Mouse (Mus musculus) cortical plate, adult 2 months (tissue): ENCODE measurements around the gene Gm45062. TPM values are rescaled to one million over a fixed set of nuclear protein-coding genes. Genes with fewer than 3 reads are reported as not detected.
A peak's percentile ranks its signal among the peaks of the same experiment; 100 is the strongest.

ENCODE experiments used
- H3K27ac ChIP-seq: fragments of 200-500 bp; 2 replicates; pipeline ENCODE4 v1.5.1; 2012; ENCODE audit warnings: low read length, control low read depth, inconsistent platforms; ENCODE audit not compliant: insufficient read depth
- H3K4me1 ChIP-seq: fragments of 200-500 bp; 2 replicates; pipeline ENCODE4 v1.6.1; 2011; ENCODE audit warnings: low read length; ENCODE audit not compliant: control insufficient read depth, insufficient read depth
- H3K4me3 ChIP-seq: fragments of 200-500 bp; 2 replicates; pipeline ENCODE4 v1.5.1; 2011; ENCODE audit warnings: mild to moderate bottlenecking, low read length, control low read depth; ENCODE audit not compliant: insufficient read depth
- CTCF ChIP-seq: fragments of 200-500 bp; IDR thresholded peaks from 2 replicates; pipeline ENCODE4 v1.5.1; 2011; ENCODE audit warnings: mild to moderate bottlenecking, control low read depth, low read length; ENCODE audit not compliant: insufficient read depth; ENCODE audit errors: extremely low read depth
- POLR2A ChIP-seq: fragments of 200-500 bp; IDR thresholded peaks from 2 replicates; pipeline ENCODE4 v1.6.1; 2011; ENCODE audit warnings: mild to moderate bottlenecking, low read length, control low read depth; ENCODE audit not compliant: insufficient read depth; ENCODE audit errors: extremely low read depth
- polyA plus RNA-seq: library from polyadenylated mRNA; depleted of rRNA; stranded (reverse); fragments of >200 nt; gene quantifications from 2 replicates; pipeline ENCODE4 v1.2.3, GENCODE M21; 2012

Gene Gm45062
- polyA plus RNA-seq, 1 experiment = 21.9 TPM

DNA sequence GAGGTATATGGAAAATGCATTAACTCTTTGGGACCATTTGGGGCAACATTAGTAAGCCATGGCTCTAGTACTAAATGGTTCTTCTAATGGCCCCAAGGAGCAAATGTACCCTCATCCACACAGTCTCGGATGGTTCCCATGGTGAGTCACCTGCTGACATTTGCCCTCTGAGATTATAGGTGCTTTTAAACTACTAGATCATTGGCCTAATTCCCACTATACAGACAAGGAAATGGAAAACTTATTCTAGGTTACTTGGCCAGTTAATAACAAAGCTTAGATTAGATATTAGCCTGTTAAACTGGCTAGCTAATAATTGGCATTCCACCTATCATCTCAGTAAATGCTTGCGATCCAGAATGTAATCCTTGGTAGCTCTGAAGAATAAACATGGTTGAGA, 203.2 kb downstream of the Gm45062 start:
- no peak for TF ChIP-seq CTCF
- TF ChIP-seq POLR2A = no peak
- no peaks in the 10 kb centered on the region for H3K4me1 ChIP-seq
- no peak overlapping the region for H3K27ac ChIP-seq
- no peak overlapping the region for H3K4me3 ChIP-seq

DNA sequence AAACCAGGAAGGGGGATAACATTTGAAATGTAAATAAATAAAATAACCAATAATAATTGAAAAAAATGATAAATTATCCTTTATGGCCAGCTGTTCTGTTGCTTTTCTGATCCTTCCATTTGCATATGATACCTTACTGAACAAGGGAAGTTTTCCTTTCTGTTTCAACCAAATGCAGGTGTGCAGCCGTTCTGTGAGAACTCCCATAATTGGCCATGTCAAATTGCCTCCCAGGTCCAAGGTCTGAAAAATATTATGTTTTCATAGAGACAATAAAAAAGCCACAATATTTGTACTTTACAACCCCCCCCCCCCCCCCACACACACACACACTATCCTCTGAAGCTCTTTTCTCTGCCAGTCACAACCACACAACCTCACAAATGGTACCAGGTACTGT, 206.1 kb downstream of the Gm45062 start:
- H3K4me1 ChIP-seq = no peaks in the 10 kb centered on the region
- TF ChIP-seq CTCF (no peak), POLR2A (no peak)
- H3K4me3 ChIP-seq = no peak overlapping the region
- H3K27ac ChIP-seq = no peak overlapping the region

DNA sequence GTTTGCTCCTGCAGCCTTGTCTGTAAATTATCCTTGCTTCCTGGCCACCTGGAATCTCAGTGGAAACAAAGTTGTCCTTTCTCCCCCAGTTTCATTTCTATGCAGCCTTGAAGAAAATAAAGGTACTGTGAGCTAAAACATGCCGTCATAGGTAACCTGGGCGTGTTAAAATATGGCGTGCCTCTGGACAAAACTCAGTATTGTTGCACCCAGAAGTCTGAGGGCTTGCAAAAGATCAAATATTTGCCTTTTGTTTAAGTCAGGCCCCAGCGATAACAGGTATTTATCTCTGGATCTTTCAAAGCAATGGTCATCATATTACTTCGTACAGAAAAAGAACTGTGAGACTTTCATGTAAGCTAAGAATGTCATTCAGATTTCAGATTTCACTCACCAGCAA, 206.7 kb downstream of the Gm45062 start:
- Histone ChIP-seq H3K27ac (no peak overlapping the region), H3K4me1 (no peaks in the 10 kb centered on the region), H3K4me3 (no peak overlapping the region)
- TF ChIP-seq POLR2A = no peak

DNA sequence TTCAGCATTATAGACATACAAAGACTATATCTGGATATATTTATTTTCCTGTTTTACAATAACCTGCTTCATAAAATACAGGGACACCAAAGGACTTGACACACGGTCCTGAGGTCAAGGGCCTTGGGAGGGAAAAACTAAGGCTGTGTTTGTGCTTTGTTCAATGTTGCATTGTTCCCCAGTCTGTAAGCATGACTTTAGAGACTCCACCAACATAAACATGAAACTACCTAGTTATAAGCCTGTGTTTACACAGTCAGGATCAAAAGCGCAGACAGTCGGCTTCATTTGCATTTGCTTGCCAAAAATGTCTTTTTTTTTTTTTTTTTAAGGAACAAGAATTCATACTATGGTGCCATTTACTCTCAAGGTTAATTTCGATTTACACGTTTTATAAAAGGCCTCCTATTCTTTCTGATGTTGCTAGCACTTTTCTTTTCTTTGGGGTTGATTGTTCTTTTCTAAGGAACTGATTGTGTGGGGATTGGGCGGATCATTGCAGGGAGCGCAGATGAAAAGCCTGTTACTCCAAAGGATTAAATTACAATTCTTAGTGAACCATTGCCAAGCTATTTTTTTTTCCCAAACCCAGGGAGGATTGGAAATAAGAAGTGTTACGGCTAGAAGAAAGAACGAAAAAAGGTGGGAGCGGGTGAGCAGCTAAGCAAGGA, 208.6 kb downstream of the Gm45062 start:
- H3K27ac ChIP-seq = peak overlapping the region; percentile 46
- TF ChIP-seq CTCF (no peak), POLR2A (no peak)
- H3K4me3 ChIP-seq = no peak overlapping the region
- H3K4me1 ChIP-seq = no peaks in the 10 kb centered on the region

DNA sequence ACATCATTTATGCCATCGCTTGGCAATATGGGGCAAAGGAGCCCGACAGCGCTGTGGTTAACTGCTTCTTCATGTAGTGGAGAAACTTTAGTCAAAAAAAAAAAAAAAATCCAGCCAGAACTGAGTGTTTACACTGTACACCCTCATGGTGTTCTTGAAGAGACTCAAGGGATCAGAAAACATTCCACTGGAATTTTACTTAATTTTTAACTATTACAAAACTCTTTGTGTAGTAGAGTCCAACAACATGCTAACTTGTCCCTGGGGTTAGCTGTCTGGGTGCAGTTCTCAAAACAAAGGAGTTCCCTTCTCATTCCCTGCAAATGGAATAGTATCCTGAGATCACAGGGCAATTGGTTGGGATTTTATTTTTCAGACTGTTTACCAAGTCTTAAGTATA, 210.7 kb downstream of the Gm45062 start:
- no peak for TF ChIP-seq POLR2A
- TF ChIP-seq CTCF = no peak
- Histone ChIP-seq H3K27ac (no peak overlapping the region), H3K4me3 (no peak overlapping the region)

DNA sequence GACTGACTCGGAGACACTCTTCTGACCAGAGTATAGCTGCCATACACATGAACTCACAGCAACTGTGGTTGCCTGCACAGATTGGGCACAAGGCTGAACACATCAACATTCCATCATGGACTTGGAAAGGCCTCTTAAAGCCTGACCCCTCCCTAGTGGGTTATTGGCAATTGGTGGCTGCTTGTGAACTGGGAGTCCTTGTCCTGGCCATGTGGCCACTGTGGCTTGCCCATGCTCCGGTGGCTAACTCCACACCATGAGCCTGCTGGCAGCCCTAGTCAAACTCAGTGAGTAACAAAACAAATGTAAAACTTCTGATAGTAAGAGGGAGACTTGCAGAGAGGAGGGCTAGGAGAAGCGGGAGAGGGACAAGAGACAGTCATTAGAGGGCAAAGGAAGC, 212.9 kb downstream of the Gm45062 start:
- H3K4me3 ChIP-seq = no peak overlapping the region
- H3K4me1 ChIP-seq = no peaks in the 10 kb centered on the region
- H3K27ac ChIP-seq = no peak overlapping the region
- TF ChIP-seq CTCF (no peak), POLR2A (no peak)

More for the DNA sequence above, 210.7 kb downstream of the Gm45062 start:
- H3K4me1 ChIP-seq = no peaks in the 10 kb centered on the region

DNA sequence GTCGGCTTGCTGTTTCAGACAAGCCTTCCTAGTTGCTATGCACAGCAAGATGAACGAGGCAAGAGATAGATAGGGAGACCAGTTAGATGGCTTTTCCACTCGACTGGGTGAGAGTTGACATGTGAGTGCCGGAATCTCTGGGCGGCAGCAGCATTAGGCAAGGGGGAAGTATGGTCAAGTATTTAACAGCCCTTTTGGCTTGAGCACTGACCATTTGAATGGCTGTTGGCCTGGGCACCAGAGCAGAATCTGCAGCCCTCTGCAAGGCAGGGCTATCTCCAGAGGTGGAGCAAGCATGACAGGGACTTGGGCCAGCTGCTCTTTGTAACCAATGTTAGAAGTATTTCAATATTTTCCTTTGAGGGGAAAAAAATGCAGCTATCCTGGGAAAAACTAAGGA, 213.7 kb downstream of the Gm45062 start:
- TF ChIP-seq POLR2A (no peak), CTCF (no peak)
- Histone ChIP-seq H3K4me1 (no peaks in the 10 kb centered on the region), H3K4me3 (no peak overlapping the region), H3K27ac (no peak overlapping the region)

DNA sequence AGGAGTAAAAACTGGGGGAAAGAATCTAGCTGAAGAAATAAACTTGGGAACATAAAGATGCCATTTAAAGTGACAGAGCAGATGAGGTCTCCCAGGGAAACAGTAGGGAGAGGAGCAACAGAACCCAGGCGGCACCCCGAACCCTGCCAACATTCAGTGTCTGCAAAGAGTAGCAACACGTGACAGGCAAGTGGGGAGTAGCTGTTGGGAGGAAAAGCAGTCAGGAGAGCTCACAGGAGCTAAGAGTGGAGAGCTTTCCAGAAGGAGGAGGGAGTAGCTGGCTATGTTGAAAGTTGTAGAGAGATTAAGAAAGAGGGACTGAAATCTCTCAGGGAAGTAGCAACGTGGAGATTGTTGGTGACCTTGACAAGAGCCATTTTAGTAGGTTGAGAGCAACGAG, 214.2 kb downstream of the Gm45062 start:
- TF ChIP-seq CTCF (no peak), POLR2A (no peak)

DNA sequence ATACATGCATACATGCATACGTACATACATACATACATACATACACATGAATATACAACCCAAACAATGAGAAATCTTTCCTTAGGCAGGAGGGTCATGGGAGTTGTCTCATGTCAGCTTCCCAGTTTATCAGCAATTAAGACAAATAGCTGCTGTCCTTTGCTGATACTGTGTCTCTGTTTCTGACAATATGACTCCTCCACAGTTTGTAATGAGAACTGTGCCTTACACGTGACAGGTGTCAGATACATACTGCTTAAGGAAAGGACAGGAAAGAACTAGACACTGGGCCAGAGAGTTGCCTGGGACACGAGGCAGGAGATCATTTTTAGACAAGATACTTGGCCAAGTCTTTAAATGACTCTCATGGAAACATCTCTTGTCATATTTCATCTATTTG, 215.1 kb downstream of the Gm45062 start:
- H3K27ac ChIP-seq = no peak overlapping the region
- H3K4me1 ChIP-seq = no peaks in the 10 kb centered on the region
- no peak for TF ChIP-seq POLR2A
- TF ChIP-seq CTCF = no peak
- H3K4me3 ChIP-seq = no peak overlapping the region

More for the DNA sequence above, 214.2 kb downstream of the Gm45062 start:
- Histone ChIP-seq H3K4me1 (no peaks in the 10 kb centered on the region), H3K4me3 (no peak overlapping the region), H3K27ac (no peak overlapping the region)

DNA sequence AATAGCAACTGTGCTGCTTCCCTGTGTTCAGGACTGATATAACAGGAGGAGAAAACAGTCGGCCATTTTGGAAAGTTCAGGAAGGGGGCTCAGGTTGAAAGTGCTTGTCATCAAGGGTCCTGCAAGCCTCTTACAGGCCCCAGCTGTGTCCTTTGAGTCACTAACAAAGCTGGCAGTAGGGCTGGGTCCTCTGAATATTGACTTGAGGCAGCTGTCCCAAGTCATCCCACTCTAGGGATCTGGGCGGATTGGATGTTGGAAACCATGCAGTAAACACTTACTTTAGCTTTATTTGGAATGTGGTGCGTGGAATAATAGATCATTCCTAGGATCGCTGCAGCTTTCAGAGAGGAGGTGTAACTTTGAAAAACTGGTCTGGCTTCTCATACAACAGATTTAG, 215.6 kb downstream of the Gm45062 start:
- no peak overlapping the region for H3K4me3 ChIP-seq
- no peaks in the 10 kb centered on the region for H3K4me1 ChIP-seq
- H3K27ac ChIP-seq = no peak overlapping the region
- no peak for TF ChIP-seq POLR2A
- TF ChIP-seq CTCF = no peak

DNA sequence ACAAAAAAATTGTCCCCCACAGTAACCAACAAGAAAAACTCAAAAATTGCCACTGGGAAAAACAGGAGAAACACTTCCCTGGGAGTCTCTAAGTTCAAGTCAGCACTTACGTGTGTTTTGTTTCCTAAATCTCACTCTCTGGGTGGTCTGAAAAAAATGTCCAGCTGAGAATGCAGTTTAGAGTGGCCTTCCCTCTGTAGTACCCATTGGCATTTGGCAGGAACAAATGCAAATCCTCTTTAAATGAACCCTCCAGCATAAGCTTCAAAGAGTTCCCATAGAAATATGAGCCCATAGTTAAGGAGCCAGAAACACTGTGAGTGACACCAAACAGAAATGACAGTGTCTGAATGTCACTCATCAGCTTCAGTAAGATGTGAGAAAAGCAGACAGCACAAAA, 219.9 kb downstream of the Gm45062 start:
- no peak for TF ChIP-seq CTCF
- TF ChIP-seq POLR2A = no peak
- Histone ChIP-seq H3K4me3 (no peak overlapping the region), H3K27ac (no peak overlapping the region), H3K4me1 (no peaks in the 10 kb centered on the region)
